Mouse (Mus musculus) liver, embryonic 14.5 days (tissue): ENCODE measurements around the gene Pcca.

Experiments used
- CTCF ChIP-seq: IDR thresholded peaks from 2 replicates; pipeline ENCODE4 v1.5.1; 2016; ENCODE audit warnings: antibody characterized with exemption, low read depth, control low read depth
- EP300 ChIP-seq: IDR thresholded peaks from 2 replicates; pipeline ENCODE4 v1.6.1; 2016; ENCODE audit warnings: antibody characterized with exemption, low read depth

- TF ChIP-seq EP300 (no peak), CTCF (no peak)
Measured at GRCm38 (mm10) chr14:122887278-122887677, 353.2 kb downstream of the Pcca start.
